Mouse (Mus musculus) liver, adult 2 months (tissue): ENCODE measurements around the gene Rnf157. TPM values are rescaled to one million over a fixed set of nuclear protein-coding genes. Genes with fewer than 3 reads are reported as not detected.

ENCODE experiments used
- DNase-seq: peaks from one replicate; pipeline ENCODE4 v3.0.0-alpha.2; 2011; ENCODE audit warnings: low read depth, low spot score; ENCODE audit errors: extremely low read depth
- H3K27ac ChIP-seq: fragments of 200-500 bp; replicated peaks from 2 replicates; pipeline ENCODE4 v1.5.1; 2012; ENCODE audit warnings: low read depth, mild to moderate bottlenecking, control low read depth, inconsistent platforms, low read length; ENCODE audit not compliant: insufficient read depth
- H3K27me3 ChIP-seq: fragments of 200-500 bp; 2 replicates; pipeline ENCODE4 v1.6.1; 2012; ENCODE audit warnings: mild to moderate bottlenecking, moderate library complexity, low read length, inconsistent platforms; ENCODE audit not compliant: control insufficient read depth, insufficient read depth
- H3K36me3 ChIP-seq: fragments of 200-500 bp; 2 replicates; pipeline ENCODE4 v1.6.1; 2012; ENCODE audit warnings: low read length, inconsistent platforms; ENCODE audit not compliant: control insufficient read depth, insufficient read depth
- H3K4me1 ChIP-seq: fragments of 200-500 bp; 2 replicates; pipeline ENCODE4 v1.6.1; 2011; ENCODE audit warnings: low read length; ENCODE audit not compliant: control insufficient read depth, insufficient read depth
- H3K4me3 ChIP-seq: fragments of 200-500 bp; 2 replicates; pipeline ENCODE4 v1.5.1; 2011; ENCODE audit warnings: low read depth, mild to moderate bottlenecking, control low read depth, low read length, moderate library complexity; ENCODE audit not compliant: insufficient read depth
- H3K79me2 ChIP-seq: fragments of 200-500 bp; 2 replicates; pipeline ENCODE4 v1.6.1; 2012; ENCODE audit warnings: inconsistent platforms, mild to moderate bottlenecking, low read length, moderate library complexity; ENCODE audit not compliant: control insufficient read depth, insufficient read depth
- H3K9ac ChIP-seq: fragments of 200-500 bp; 2 replicates; pipeline ENCODE4 v1.6.1; 2012; ENCODE audit warnings: low read depth, mild to moderate bottlenecking, control low read depth, inconsistent platforms, low read length
- CTCF ChIP-seq: fragments of 200-500 bp; IDR thresholded peaks from 2 replicates; pipeline ENCODE4 v1.5.1; 2011; ENCODE audit warnings: low read depth, low read length, control low read depth
- POLR2A ChIP-seq: fragments of 200-500 bp; IDR thresholded peaks from 2 replicates; pipeline ENCODE4 v1.6.1; 2011; ENCODE audit warnings: low read length, control low read depth; ENCODE audit not compliant: insufficient read depth; ENCODE audit errors: extremely low read depth
- WGBS: fragments of 180-500 bp; shearing (Covaris S2); methylation state at CpG from one replicate; pipeline ENCODE4 v1.1.7; 2018; 5-methylcytosine and 5-hydroxymethylcytosine counted together
- polyA plus RNA-seq: library from polyadenylated mRNA; depleted of rRNA; stranded (reverse); fragments of >200 nt; gene quantifications from 2 replicates; pipeline ENCODE4 v1.2.3, GENCODE M21; 2012
- total RNA-seq: library from RNA; depleted of rRNA; stranded (reverse); fragments of >200 nt; gene quantifications from 2 replicates; pipeline ENCODE4 v1.2.3, GENCODE M21; 2014

Rnf157 gene
- total and polyA plus RNA-seq, 2 experiments: 0.87 to 1.0 TPM

- Histone ChIP-seq H3K9ac (no peak overlapping the region), H3K4me1 (no peaks in the 10 kb centered on the region), H3K27ac (no peak overlapping the region), H3K36me3 (no peaks in the 10 kb centered on the region), H3K27me3 (0 out of 2 replicates have a peak, but pooled peaks cover 8% of the 10 kb centered on the region), H3K79me2 (no peaks in the 10 kb centered on the region), H3K4me3 (no peak overlapping the region)
- TF ChIP-seq CTCF (no peak), POLR2A (no peak)
- 68% methylated on average over 12 of the region's 12 CpGs for WGBS
- no peak for DNase-seq
These were observed 75.8 kb downstream of the Rnf157 start for GRCm38 (mm10) chr11:116337000-116337399.

GRCm38 (mm10) chr11:116336393-116336792 lies 76.4 kb downstream of the Rnf157 start:
- Histone ChIP-seq H3K27me3 (0 out of 2 replicates have a peak, but pooled peaks cover 8% of the 10 kb centered on the region), H3K36me3 (no peaks in the 10 kb centered on the region)

GRCm38 (mm10) chr11:116335244-116336036 lies 77.4 kb downstream of the Rnf157 start, which contains the start of gene Foxj1:
Foxj1 (minus strand) TSS chr11:116335399.
- no peak within 1 kb of the TSS for H3K27ac ChIP-seq
- peak within 1 kb of the TSS; percentile 13; the same call in 1 of the 2 replicates for H3K9ac ChIP-seq
- H3K27me3 ChIP-seq: 0 out of 2 replicates have a peak, but pooled peaks cover 8% of the 10 kb centered on the region
- no peaks in the 10 kb centered on the region for H3K79me2 ChIP-seq
- no peak for TF ChIP-seq POLR2A
- peak; percentile 75 for TF ChIP-seq CTCF
- WGBS: under 1% methylated on average over 61 of the region's 61 CpGs
- peak within 1 kb of the TSS; percentile 70 for H3K4me3 ChIP-seq
- no peaks in the 10 kb centered on the region for H3K4me1 ChIP-seq
- H3K36me3 ChIP-seq: no peaks in the 10 kb centered on the region
- DNase-seq: peak; percentile 62

More at GRCm38 (mm10) chr11:116336393-116336792, 76.4 kb downstream of the Rnf157 start:
- Histone ChIP-seq H3K79me2 (no peaks in the 10 kb centered on the region), H3K4me3 (no peak overlapping the region), H3K4me1 (no peaks in the 10 kb centered on the region), H3K27ac (no peak overlapping the region), H3K9ac (no peak overlapping the region)
- DNase-seq: no peak
- TF ChIP-seq POLR2A (no peak), CTCF (no peak)
- 89% methylated on average over 4 of the region's 4 CpGs for WGBS

DNA sequence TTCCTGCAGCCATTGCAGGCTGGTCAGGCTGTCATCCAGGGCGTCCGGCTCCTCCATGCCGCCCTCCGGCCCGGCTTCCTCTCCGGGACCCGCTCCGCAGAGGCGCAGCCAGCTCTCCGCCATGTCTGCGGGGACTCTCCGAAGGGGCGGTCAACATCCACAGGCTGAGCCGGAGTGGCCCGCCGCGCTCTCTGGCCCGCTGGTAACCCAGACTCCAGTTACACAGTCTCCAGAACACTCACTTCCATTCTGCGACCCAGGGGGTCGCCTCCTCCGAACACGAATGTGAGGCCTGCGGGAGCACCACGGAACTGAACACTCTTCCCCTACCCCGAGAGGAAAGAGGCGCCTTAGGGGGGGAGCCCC lies 78.4 kb downstream of the Rnf157 start:
- 0 out of 2 replicates have a peak, but pooled peaks cover 8% of the 10 kb centered on the region for H3K27me3 ChIP-seq
- H3K9ac ChIP-seq: no peak overlapping the region
- H3K36me3 ChIP-seq: no peaks in the 10 kb centered on the region
- no peak overlapping the region for H3K27ac ChIP-seq
- no peaks in the 10 kb centered on the region for H3K4me1 ChIP-seq
- no peaks in the 10 kb centered on the region for H3K79me2 ChIP-seq
- 18% methylated on average over 26 of the region's 26 CpGs for WGBS
- no peak overlapping the region; the same call in 1 of the 2 replicates for H3K4me3 ChIP-seq
- TF ChIP-seq CTCF (no peak), POLR2A (no peak)
- no peak for DNase-seq

- DNase-seq: no peak
- no peaks in the 10 kb centered on the region for H3K4me1 ChIP-seq
- 0 out of 2 replicates have a peak, but pooled peaks cover 8% of the 10 kb centered on the region for H3K27me3 ChIP-seq
- 31% methylated on average over 31 of the region's 31 CpGs for WGBS
- H3K36me3 ChIP-seq: no peaks in the 10 kb centered on the region
- H3K9ac ChIP-seq: no peak overlapping the region
- no peak overlapping the region for H3K27ac ChIP-seq
- H3K4me3 ChIP-seq: no peak overlapping the region; the same call in 1 of the 2 replicates
- TF ChIP-seq POLR2A: no peak
- TF ChIP-seq CTCF: no peak
- no peaks in the 10 kb centered on the region for H3K79me2 ChIP-seq
These were observed 79.1 kb downstream of the Rnf157 start for GRCm38 (mm10) chr11:116333526-116334416.
